Mouse (Mus musculus): Measurements from ENCODE around the gene Axin1.

- no peak for TF ChIP-seq EP300 (IDR thresholded peaks at IDR 0.05; ENCODE audit: low read length)
- TF ChIP-seq MAZ (IDR thresholded peaks at IDR 0.05; ENCODE audit: low read depth, low read length): no peak
- TF ChIP-seq POLR2A (IDR thresholded peaks at IDR 0.05; ENCODE audit: low read depth, low read length): no peak
- no peak for TF ChIP-seq CTCF (conservative IDR thresholded peaks at IDR 0.05 in 1 of 2, IDR thresholded peaks at IDR 0.05 in 1 of 2; ENCODE audit: low read depth in 2 of 2, low read length in 2 of 2)
- TF ChIP-seq CHD2 (IDR thresholded peaks at IDR 0.05; ENCODE audit: low read length): no peak
- TF ChIP-seq CHD1 (IDR thresholded peaks at IDR 0.05; ENCODE audit: low read depth, low read length): no peak
- TF ChIP-seq MAX (IDR thresholded peaks at IDR 0.05; ENCODE audit: low read length): no peak
- no peak for TF ChIP-seq POLR2AphosphoS2 (IDR thresholded peaks at IDR 0.05; ENCODE audit: low read depth, low read length)
Measured at GRCm38 (mm10) chr17:26137106-26137750, 1.3 kb upstream of the Axin1 start.

Data from CH12.LX (cell line).